Mouse (Mus musculus) erythroid progenitor cell, adult 5-6 weeks (primary cell): ENCODE data around the gene Mdga2. TPM values are rescaled to one million over a fixed set of nuclear protein-coding genes. Genes with fewer than 3 reads are reported as not detected.

ENCODE experiments used
- ATAC-seq: replicated peaks from 2 replicates; pipeline ENCODE4 v1.8.0; 2016; ENCODE audit warnings: moderate number of reproducible peaks, mild to moderate bottlenecking, moderate TSS enrichment, inconsistent platforms; ENCODE audit not compliant: poor library complexity, low FRiP score, severe bottlenecking
- total RNA-seq, 2 experiments: library from RNA; stranded (forward) in 1 of 2; stranded (reverse) in 1 of 2; fragments of 150-400 nt in 1 of 2; fragments of 186-747, 209-891 nt in 1 of 2; gene quantifications; 2 replicates each; pipeline versions ENCODE4 v1.2.3 to v1.2.4; 2015 to 2017; ENCODE audit warnings: low replicate concordance in 2 of 2

Mdga2 gene
- total RNA-seq (2015; ENCODE audit: low replicate concordance) (not detected in 2 replicates), total RNA-seq (2017; ENCODE audit: low replicate concordance) (not detected in 2 replicates)

- no peak for ATAC-seq
These were observed at the start of gene Mdga2 for GRCm38 (mm10) chr12:67222221-67223025. Mdga2 (minus strand) TSS chr12:67222549.

- no peak for ATAC-seq
These were observed 45.1 kb upstream of the Mdga2 start for GRCm38 (mm10) chr12:67267409-67267808.

DNA sequence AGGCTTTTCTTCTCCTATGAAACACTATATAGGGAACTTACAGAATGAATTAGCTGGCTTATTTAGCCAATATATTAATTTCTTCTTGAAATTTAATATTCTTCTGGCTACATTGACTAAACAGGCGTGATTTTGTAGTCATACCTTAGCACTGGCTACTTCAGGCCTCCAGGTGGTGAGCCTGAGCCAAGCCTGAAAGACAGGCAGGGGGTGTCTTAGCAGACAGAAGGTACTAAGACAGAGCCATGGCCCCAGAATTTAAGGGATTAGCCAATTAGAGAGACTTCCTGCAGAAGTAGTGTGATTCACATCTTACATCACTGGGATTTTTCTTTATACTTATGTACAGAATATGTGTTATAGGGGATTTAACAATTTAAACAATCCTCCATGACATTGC, 1.2 kb upstream of the Mdga2 start:
- ATAC-seq, result no peak

GRCm38 (mm10) chr12:67221329-67222220, 774 bp downstream of the Mdga2 start:
- no peak for ATAC-seq

GRCm38 (mm10) chr12:67220641-67221231, 1.6 kb downstream of the Mdga2 start:
- no peak for ATAC-seq

DNA sequence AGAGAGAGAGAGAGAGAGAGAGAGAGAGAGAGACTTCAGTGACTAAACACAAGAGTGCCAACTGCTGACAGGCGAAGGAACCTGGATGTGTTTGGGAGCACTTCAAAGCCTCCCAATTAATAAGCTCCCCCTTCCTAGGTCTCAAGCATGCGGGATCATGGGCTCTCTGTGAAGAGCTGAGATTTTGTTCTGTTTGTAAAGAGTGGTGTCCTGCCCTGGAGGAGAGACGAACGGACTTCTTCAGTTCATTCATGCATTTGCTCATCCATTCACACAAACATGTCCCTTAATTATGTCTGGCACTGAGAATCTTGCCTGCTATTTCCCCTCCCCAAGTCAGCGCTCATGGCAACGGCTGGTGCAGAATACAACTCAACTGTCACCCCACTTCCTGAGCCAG, 2.3 kb downstream of the Mdga2 start:
- ATAC-seq, result no peak

GRCm38 (mm10) chr12:67219564-67219963, 2.8 kb downstream of the Mdga2 start:
- ATAC-seq, result no peak

GRCm38 (mm10) chr12:67212801-67213200, 9.5 kb downstream of the Mdga2 start:
- ATAC-seq, result no peak

- no peak for ATAC-seq
These were observed 44.2 kb downstream of the Mdga2 start for GRCm38 (mm10) chr12:67178155-67178554.

GRCm38 (mm10) chr12:67156569-67157237, 65.6 kb downstream of the Mdga2 start:
- ATAC-seq, result no peak

- ATAC-seq, result no peak
These were observed 69.3 kb downstream of the Mdga2 start for GRCm38 (mm10) chr12:67153077-67153476.

DNA sequence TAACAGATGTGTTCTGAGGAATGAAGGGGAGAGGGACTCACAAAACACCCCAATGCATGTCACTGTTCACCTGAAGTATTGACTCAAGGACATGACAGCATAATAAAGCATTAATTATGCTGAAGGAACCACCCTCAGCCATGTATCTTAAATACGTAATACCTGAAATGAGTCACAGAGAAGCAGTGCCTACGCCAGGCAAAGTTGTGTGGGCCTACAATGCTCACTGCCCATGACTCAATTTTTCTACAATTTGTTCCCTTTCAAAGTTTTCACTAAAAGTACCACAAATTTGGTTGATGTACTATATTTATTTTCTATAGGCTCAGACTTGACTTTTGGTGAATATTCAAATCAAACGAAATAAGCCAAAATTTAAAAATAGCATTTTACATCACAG, 80.7 kb downstream of the Mdga2 start:
- no peak for ATAC-seq

DNA sequence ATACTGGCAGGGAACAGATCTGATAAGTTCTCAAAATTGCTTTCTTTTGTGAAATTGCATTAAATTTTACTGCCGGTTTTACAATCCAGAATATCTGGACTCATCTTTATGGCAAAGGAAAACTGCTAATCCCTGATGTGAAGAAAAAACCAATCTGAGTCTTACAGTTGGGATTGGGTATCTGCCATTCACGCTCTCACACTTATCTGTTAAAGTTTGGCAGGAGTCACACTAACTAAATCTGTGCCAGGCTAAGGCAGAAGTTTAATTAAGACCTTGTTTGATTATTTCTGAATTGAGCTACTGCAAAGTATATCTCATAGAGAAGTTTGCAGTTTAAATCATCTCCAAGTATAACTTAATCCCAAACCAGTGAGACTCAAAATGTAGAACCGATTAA, 82.2 kb downstream of the Mdga2 start:
- ATAC-seq, result no peak

DNA sequence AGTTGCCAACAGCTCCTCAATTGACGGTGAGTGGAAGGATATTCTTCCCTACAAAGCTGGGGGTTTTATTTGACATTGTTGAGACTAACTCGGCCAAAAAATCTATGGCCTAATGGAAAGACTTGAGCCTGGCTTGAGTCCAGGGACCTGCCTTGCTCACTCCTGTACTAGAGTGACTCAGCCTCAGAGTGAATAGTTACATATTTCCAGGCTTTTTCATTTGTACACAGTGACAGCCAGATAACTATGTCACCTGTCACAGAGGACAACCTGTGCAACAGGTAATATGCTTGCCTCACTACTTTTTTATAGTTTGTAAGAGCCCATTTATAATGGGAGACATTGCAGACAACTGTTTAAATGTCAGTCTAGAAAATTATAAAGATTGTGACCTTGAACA, 94.9 kb downstream of the Mdga2 start:
- ATAC-seq, result no peak

- no peak for ATAC-seq
These were observed 98.5 kb downstream of the Mdga2 start for GRCm38 (mm10) chr12:67123874-67124273.

DNA sequence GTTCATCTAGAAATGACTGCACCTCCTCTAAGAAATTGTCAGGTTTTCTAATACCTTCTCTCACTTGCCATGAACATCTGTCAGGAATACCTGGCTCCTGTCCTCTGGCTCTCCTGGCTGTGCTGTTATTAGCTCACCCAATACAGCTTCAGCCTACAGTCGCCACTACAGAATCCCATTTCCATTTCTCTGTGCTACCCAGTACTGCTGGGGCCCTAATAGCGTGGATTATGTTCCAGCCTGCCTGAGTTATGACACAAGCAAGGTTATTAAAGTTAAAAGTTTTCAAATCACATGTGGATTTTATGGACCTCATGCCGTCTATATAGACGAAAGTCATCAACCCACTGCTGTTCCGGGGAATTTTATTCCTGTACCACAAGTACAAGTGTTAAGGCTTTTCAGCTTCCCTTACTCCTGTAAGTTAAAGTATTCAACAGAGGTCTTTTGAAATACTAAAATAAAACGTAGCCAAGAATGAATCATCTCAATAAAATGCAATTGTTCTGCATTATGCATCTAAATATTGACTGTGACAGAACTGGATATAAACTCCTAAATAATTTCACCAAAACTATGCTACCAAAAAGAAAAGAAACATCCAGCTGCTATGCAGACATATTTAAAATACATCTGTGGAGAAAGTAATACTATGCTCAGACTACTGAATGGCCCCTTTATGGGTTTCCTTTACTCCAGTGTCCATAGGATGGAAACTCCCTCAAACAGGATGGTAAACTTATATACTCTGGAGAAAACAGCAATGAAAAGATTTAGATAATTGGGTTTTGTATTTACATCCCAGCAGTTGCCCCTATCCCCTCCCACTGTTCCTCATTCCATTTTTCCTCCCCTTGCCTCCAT, 103.5 kb downstream of the Mdga2 start:
- no peak for ATAC-seq

DNA sequence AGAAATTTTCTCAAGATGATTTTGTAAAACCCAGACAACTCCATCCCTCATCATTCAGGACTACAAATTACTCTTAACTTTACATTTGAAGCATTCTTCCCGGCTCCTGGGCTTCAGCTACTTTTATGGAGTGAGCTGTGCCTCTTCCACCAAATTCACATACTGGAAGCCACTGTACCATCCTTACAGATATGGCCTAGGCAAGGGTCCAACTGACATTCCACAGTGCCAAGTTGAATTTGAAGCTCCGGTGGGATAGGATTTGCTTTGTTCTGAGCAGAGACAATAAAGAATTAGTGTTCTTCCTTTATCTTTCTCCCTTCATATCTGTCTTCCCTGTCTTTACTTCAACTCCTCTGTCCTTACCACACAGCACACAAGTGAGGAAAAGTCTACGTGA, 118.2 kb downstream of the Mdga2 start:
- ATAC-seq, result no peak

- ATAC-seq, result no peak
These were observed 127.9 kb downstream of the Mdga2 start for GRCm38 (mm10) chr12:67094414-67094813.

DNA sequence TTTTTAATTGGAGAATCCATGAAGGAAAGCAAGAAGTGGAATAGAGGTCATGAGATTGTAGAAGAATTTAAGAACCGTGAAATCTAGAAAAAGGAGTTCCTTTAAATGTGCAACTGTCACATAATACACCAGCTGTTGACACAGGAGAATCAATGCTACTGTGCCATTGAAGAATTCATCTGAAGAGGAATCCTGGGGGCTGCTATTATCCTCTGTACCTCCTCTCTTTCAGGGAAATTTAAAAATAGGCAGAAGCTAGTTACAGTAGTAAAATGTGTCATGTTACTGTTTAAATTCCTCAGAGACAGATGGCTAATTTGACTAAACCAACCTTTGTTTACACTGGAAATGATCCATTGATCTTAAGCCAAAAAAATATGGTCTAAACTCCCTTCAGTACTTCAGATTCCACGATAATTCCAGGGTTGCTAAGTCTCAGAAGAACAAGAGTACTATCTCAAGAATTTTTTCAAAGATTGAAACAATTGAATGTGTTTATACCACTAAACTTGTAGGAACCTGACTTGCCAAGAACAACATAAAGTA, 131.9 kb downstream of the Mdga2 start:
- no peak for ATAC-seq
